Mouse (Mus musculus): ENCODE results near the gene Grin2b. TPM values are rescaled to one million over a fixed set of nuclear protein-coding genes. Genes with fewer than 3 reads are reported as not detected.

Grin2b gene
- polyA plus RNA-seq, 1 experiment from 2014 or later, result 81.3 TPM

GRCm38 (mm10) chr6:135914608-135915007 is 258.7 kb downstream of the Grin2b start:
- ATAC-seq (replicated peaks), result no peak
- H3K9ac ChIP-seq, result no peak overlapping the region
- no peak overlapping the region for H3K4me3 ChIP-seq
- 94% methylated on average over 5 of the region's 5 CpGs for WGBS
- no peak overlapping the region for H3K4me2 ChIP-seq
- no peak overlapping the region for H3K27ac ChIP-seq
- peaks cover 13% of the 10 kb centered on the region; the same call in 1 of the 2 replicates for H3K4me1 ChIP-seq
- H3K9me3 ChIP-seq, result no peaks in the 10 kb centered on the region
- H3K27me3 ChIP-seq (replicated peaks), result no peaks in the 10 kb centered on the region
- H3K36me3 ChIP-seq (replicated peaks), result no peaks in the 10 kb centered on the region

GRCm38 (mm10) chr6:135912114-135912513 is 261.2 kb downstream of the Grin2b start:
- ATAC-seq (replicated peaks), result no peak
- 37% methylated on average over 3 of the region's 3 CpGs for WGBS
- no peaks in the 10 kb centered on the region for H3K27me3 ChIP-seq (replicated peaks)
- no peak overlapping the region for H3K4me3 ChIP-seq
- H3K27ac ChIP-seq, result no peak overlapping the region
- H3K9me3 ChIP-seq, result no peaks in the 10 kb centered on the region
- no peaks in the 10 kb centered on the region for H3K36me3 ChIP-seq (replicated peaks)
- H3K4me2 ChIP-seq, result no peak overlapping the region
- no peak overlapping the region for H3K9ac ChIP-seq
- peaks cover 23% of the 10 kb centered on the region; the same call in 1 of the 2 replicates for H3K4me1 ChIP-seq

- 62% methylated on average over 6 of the region's 6 CpGs for WGBS
- no peak for ATAC-seq (replicated peaks)
- Histone ChIP-seq H3K27me3 (replicated peaks) (no peaks in the 10 kb centered on the region), H3K36me3 (replicated peaks) (no peaks in the 10 kb centered on the region), H3K4me1 (peaks cover 23% of the 10 kb centered on the region; the same call in 1 of the 2 replicates), H3K27ac (no peak overlapping the region), H3K9me3 (no peaks in the 10 kb centered on the region), H3K4me2 (no peak overlapping the region), H3K4me3 (no peak overlapping the region), H3K9ac (no peak overlapping the region)
These were observed 262.2 kb downstream of the Grin2b start for GRCm38 (mm10) chr6:135911131-135911530.

- Histone ChIP-seq H3K9ac (no peak overlapping the region), H3K27ac (no peak overlapping the region), H3K9me3 (no peaks in the 10 kb centered on the region), H3K27me3 (replicated peaks) (no peaks in the 10 kb centered on the region), H3K4me1 (peaks cover 23% of the 10 kb centered on the region), H3K4me3 (no peak overlapping the region), H3K4me2 (no peak overlapping the region), H3K36me3 (replicated peaks) (no peaks in the 10 kb centered on the region)
- ATAC-seq (replicated peaks), result peak; percentile 79
- WGBS, result 21% methylated on average over 20 of the region's 20 CpGs
These were observed 265.6 kb downstream of the Grin2b start for GRCm38 (mm10) chr6:135907540-135908320.

GRCm38 (mm10) chr6:135907137-135907536 is 266.2 kb downstream of the Grin2b start:
- H3K36me3 ChIP-seq (replicated peaks), result no peaks in the 10 kb centered on the region
- no peak for ATAC-seq (replicated peaks)
- H3K4me3 ChIP-seq, result no peak overlapping the region
- H3K9ac ChIP-seq, result no peak overlapping the region
- no peaks in the 10 kb centered on the region for H3K27me3 ChIP-seq (replicated peaks)
- peaks cover 26% of the 10 kb centered on the region for H3K4me1 ChIP-seq
- H3K4me2 ChIP-seq, result no peak overlapping the region
- no peak overlapping the region for H3K27ac ChIP-seq
- H3K9me3 ChIP-seq, result no peaks in the 10 kb centered on the region
- WGBS, result 74% methylated on average over 8 of the region's 8 CpGs

GRCm38 (mm10) chr6:135904391-135904790 is 268.9 kb downstream of the Grin2b start:
- no peaks in the 10 kb centered on the region for H3K36me3 ChIP-seq (replicated peaks)
- H3K9me3 ChIP-seq, result no peaks in the 10 kb centered on the region
- H3K27ac ChIP-seq, result no peak overlapping the region
- H3K4me1 ChIP-seq, result peaks cover 17% of the 10 kb centered on the region
- no peak overlapping the region for H3K4me2 ChIP-seq
- H3K27me3 ChIP-seq (replicated peaks), result no peaks in the 10 kb centered on the region
- no peak overlapping the region for H3K9ac ChIP-seq
- ATAC-seq (replicated peaks), result no peak
- WGBS, result 83% methylated on average over 5 of the region's 5 CpGs
- H3K4me3 ChIP-seq, result no peak overlapping the region

- no peak overlapping the region for H3K27ac ChIP-seq
- ATAC-seq (replicated peaks), result no peak
- no peak overlapping the region for H3K4me2 ChIP-seq
- H3K9me3 ChIP-seq, result no peaks in the 10 kb centered on the region
- H3K36me3 ChIP-seq (replicated peaks), result no peaks in the 10 kb centered on the region
- H3K4me1 ChIP-seq, result peaks cover 3% of the 10 kb centered on the region; the same call in 1 of the 2 replicates
- no peaks in the 10 kb centered on the region for H3K27me3 ChIP-seq (replicated peaks)
- H3K4me3 ChIP-seq, result no peak overlapping the region
- 83% methylated on average over 10 of the region's 10 CpGs for WGBS
- no peak overlapping the region for H3K9ac ChIP-seq
These were observed 272.9 kb downstream of the Grin2b start for GRCm38 (mm10) chr6:135900410-135900809.

- WGBS, result 84% methylated on average over 10 of the region's 10 CpGs
- Histone ChIP-seq H3K9me3 (no peaks in the 10 kb centered on the region), H3K4me2 (no peak overlapping the region), H3K4me3 (no peak overlapping the region), H3K27me3 (replicated peaks) (no peaks in the 10 kb centered on the region), H3K4me1 (0 out of 2 replicates have a peak, but pooled peaks cover 3% of the 10 kb centered on the region), H3K36me3 (replicated peaks) (no peaks in the 10 kb centered on the region), H3K9ac (no peak overlapping the region), H3K27ac (no peak overlapping the region)
- no peak for ATAC-seq (replicated peaks)
These were observed 274.1 kb downstream of the Grin2b start for GRCm38 (mm10) chr6:135899225-135899624.

- H3K27me3 ChIP-seq (replicated peaks), result no peaks in the 10 kb centered on the region
- no peak for ATAC-seq (replicated peaks)
- H3K9me3 ChIP-seq, result no peaks in the 10 kb centered on the region
- no peaks in the 10 kb centered on the region for H3K36me3 ChIP-seq (replicated peaks)
- no peak overlapping the region for H3K9ac ChIP-seq
- no peaks in the 10 kb centered on the region for H3K4me1 ChIP-seq
- H3K27ac ChIP-seq, result no peak overlapping the region
- H3K4me2 ChIP-seq, result no peak overlapping the region
- WGBS, result 48% methylated on average over 1 of the region's 1 CpGs
- H3K4me3 ChIP-seq, result no peak overlapping the region
These were observed 278.5 kb downstream of the Grin2b start for GRCm38 (mm10) chr6:135894793-135895228.

- no peak overlapping the region for H3K4me2 ChIP-seq
- H3K4me1 ChIP-seq, result peaks cover 5% of the 10 kb centered on the region
- WGBS, result 60% methylated on average over 5 of the region's 5 CpGs
- no peak overlapping the region for H3K4me3 ChIP-seq
- H3K27me3 ChIP-seq (replicated peaks), result no peaks in the 10 kb centered on the region
- H3K36me3 ChIP-seq (replicated peaks), result no peaks in the 10 kb centered on the region
- no peak for ATAC-seq (replicated peaks)
- H3K9ac ChIP-seq, result no peak overlapping the region
- H3K27ac ChIP-seq, result no peak overlapping the region
- H3K9me3 ChIP-seq, result no peaks in the 10 kb centered on the region
These were observed 290.7 kb downstream of the Grin2b start for GRCm38 (mm10) chr6:135882611-135883010.

GRCm38 (mm10) chr6:135876163-135876726 is 297.1 kb downstream of the Grin2b start:
- WGBS, result 61% methylated on average over 8 of the region's 8 CpGs
- Histone ChIP-seq H3K4me3 (no peak overlapping the region), H3K9me3 (no peaks in the 10 kb centered on the region), H3K27ac (no peak overlapping the region), H3K4me1 (no peaks in the 10 kb centered on the region), H3K36me3 (replicated peaks) (no peaks in the 10 kb centered on the region), H3K4me2 (no peak overlapping the region), H3K9ac (no peak overlapping the region), H3K27me3 (replicated peaks) (no peaks in the 10 kb centered on the region)
- ATAC-seq (replicated peaks), result no peak

- Histone ChIP-seq H3K27me3 (replicated peaks) (no peaks in the 10 kb centered on the region), H3K36me3 (replicated peaks) (no peaks in the 10 kb centered on the region), H3K27ac (no peak overlapping the region), H3K4me1 (no peaks in the 10 kb centered on the region), H3K4me3 (no peak overlapping the region), H3K9me3 (no peaks in the 10 kb centered on the region), H3K4me2 (no peak overlapping the region), H3K9ac (no peak overlapping the region)
- ATAC-seq (replicated peaks), result no peak
These were observed 298.7 kb downstream of the Grin2b start for GRCm38 (mm10) chr6:135874626-135875025.

DNA sequence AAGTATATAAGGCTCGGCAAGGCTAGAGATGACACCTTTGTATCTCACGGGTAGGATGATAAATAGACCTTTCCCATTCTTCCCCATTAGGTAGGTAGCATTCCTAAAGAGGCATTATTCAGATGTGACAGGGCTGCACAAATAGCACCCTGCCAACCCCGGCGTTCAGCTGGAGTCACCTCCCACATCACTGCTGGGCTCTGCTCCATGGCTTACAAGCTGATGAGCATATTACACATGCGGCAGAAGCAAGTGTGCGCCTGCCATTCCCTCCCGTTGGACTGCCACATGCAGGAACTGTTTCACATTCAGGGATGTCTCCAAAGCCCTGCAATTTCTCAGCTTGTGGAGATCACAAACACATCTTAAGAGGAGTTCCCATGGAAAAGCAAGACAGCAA is 307.5 kb downstream of the Grin2b start:
- Histone ChIP-seq H3K36me3 (replicated peaks) (no peaks in the 10 kb centered on the region), H3K27ac (no peak overlapping the region)

More for the DNA sequence above, 307.5 kb downstream of the Grin2b start:
- Histone ChIP-seq H3K9ac (no peak overlapping the region), H3K4me1 (peaks cover 13% of the 10 kb centered on the region; the same call in 1 of the 2 replicates), H3K27me3 (replicated peaks) (no peaks in the 10 kb centered on the region), H3K4me3 (no peak overlapping the region), H3K4me2 (no peak overlapping the region), H3K9me3 (no peaks in the 10 kb centered on the region)
- WGBS, result 73% methylated on average over 7 of the region's 7 CpGs
- no peak for ATAC-seq (replicated peaks)
